Mouse (Mus musculus): ENCODE results near the gene Uqcrc1. TPM values are rescaled to one million over a fixed set of nuclear protein-coding genes. Genes with fewer than 3 reads are reported as not detected.

Gene Uqcrc1
- total RNA-seq (2014; fragmentation: Nextera tagmentation) (172 and 173 TPM in 2 replicates), total RNA-seq (2017) (186 and 188 TPM in 2 replicates), polyA plus RNA-seq (2012) (448 and 452 TPM in 2 replicates)

GRCm38 (mm10) chr9:108936418-108937364 is at the start of gene Uqcrc1:
Gene Uqcrc1, plus strand, starts transcription at chr9:108936633.
- Histone ChIP-seq H3K27me3 (ENCODE audit: insufficient read depth, low read length) (no peaks in the 10 kb centered on the region), H3K4me3 (ENCODE audit: low read depth, low read length) (peak within 1 kb of the TSS; percentile 100), H3K4me1 (ENCODE audit: insufficient read depth, low read depth, low read length) (peaks cover 32% of the 10 kb centered on the region), H3K9me3 (replicated peaks) (no peaks in the 10 kb centered on the region), H3K36me3 (replicated peaks) (peaks cover 36% of the 10 kb centered on the region)
- ATAC-seq (ENCODE audit: extremely low read depth, insufficient number of reproducible peaks, low FRiP score, poor library complexity, severe bottlenecking): peak; percentile 84
- TF ChIP-seq GATA1 (IDR thresholded peaks at IDR 0.05; ENCODE audit: borderline replicate concordance, low read length) (no peak), CTCF (IDR thresholded peaks at IDR 0.05; ENCODE audit: low read depth, low read length) (peak; percentile 72)
- peak; percentile 71 for DNase-seq (ENCODE audit: low spot score)

DNA sequence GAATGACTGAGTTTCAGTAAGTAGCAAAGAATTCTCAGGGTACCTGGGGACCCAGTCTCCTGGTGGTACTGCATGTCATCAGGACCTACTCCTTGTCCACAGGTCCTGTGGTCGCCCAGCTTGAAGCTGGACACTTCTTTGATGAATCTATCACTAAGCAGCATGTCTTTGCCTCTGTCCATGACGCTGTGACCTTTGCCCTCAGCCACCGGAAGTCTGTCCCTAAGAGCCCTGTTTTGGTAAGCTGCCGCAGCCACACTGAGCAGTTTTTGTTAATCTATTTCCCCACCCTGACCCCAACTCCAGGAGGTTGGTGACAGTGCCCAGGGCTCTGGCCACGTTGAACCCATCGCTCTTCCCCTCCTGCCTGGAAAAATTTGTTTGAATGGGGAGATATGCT is 24.1 kb upstream of the Uqcrc1 start:
- DNase-seq (ENCODE audit: low spot score) (no peak), ATAC-seq (ENCODE audit: extremely low read depth, insufficient number of reproducible peaks, low FRiP score, poor library complexity, severe bottlenecking) (no peak)
- peaks cover 14% of the 10 kb centered on the region for H3K27me3 ChIP-seq (ENCODE audit: insufficient read depth, low read length)
- H3K4me3 ChIP-seq (ENCODE audit: low read depth, low read length): no peak overlapping the region
- no peaks in the 10 kb centered on the region for H3K9me3 ChIP-seq (replicated peaks)
- TF ChIP-seq GATA2 (IDR thresholded peaks at IDR 0.05; ENCODE audit: borderline replicate concordance, low read depth, low read length): no peak
- no peak for TF ChIP-seq POLR2AphosphoS5 (IDR thresholded peaks at IDR 0.05; ENCODE audit: insufficient replicate concordance, low read depth, low read length)
- TF ChIP-seq TAL1 (conservative IDR thresholded peaks at IDR 0.05; ENCODE audit: low read depth, low read length): no peak
- TF ChIP-seq GATA1 (IDR thresholded peaks at IDR 0.05; ENCODE audit: borderline replicate concordance, low read length): no peak
- no peak for TF ChIP-seq CTCF (IDR thresholded peaks at IDR 0.05; ENCODE audit: low read depth, low read length)
- no peaks in the 10 kb centered on the region for H3K4me1 ChIP-seq (ENCODE audit: insufficient read depth, low read depth, low read length)
- no peaks in the 10 kb centered on the region for H3K36me3 ChIP-seq (replicated peaks)

GRCm38 (mm10) chr9:108913161-108913560 is 23.3 kb upstream of the Uqcrc1 start:
- no peak for ATAC-seq (ENCODE audit: extremely low read depth, insufficient number of reproducible peaks, low FRiP score, poor library complexity, severe bottlenecking)
- Histone ChIP-seq H3K36me3 (replicated peaks) (no peaks in the 10 kb centered on the region), H3K27me3 (ENCODE audit: insufficient read depth, low read length) (peaks cover 20% of the 10 kb centered on the region), H3K4me3 (ENCODE audit: low read depth, low read length) (no peak overlapping the region), H3K4me1 (ENCODE audit: insufficient read depth, low read depth, low read length) (no peaks in the 10 kb centered on the region), H3K9me3 (replicated peaks) (no peaks in the 10 kb centered on the region)
- no peak for TF ChIP-seq POLR2AphosphoS5 (IDR thresholded peaks at IDR 0.05; ENCODE audit: insufficient replicate concordance, low read depth, low read length)
- TF ChIP-seq TAL1 (conservative IDR thresholded peaks at IDR 0.05; ENCODE audit: low read depth, low read length): no peak
- no peak for TF ChIP-seq GATA1 (IDR thresholded peaks at IDR 0.05; ENCODE audit: borderline replicate concordance, low read length)
- no peak for TF ChIP-seq CTCF (IDR thresholded peaks at IDR 0.05; ENCODE audit: low read depth, low read length)
- TF ChIP-seq GATA2 (IDR thresholded peaks at IDR 0.05; ENCODE audit: borderline replicate concordance, low read depth, low read length): no peak
- DNase-seq (ENCODE audit: low spot score): no peak

GRCm38 (mm10) chr9:108913621-108914020 is 22.8 kb upstream of the Uqcrc1 start:
- H3K27me3 ChIP-seq (ENCODE audit: insufficient read depth, low read length): peaks cover 20% of the 10 kb centered on the region
- TF ChIP-seq POLR2AphosphoS5 (IDR thresholded peaks at IDR 0.05; ENCODE audit: insufficient replicate concordance, low read depth, low read length) (no peak), GATA2 (IDR thresholded peaks at IDR 0.05; ENCODE audit: borderline replicate concordance, low read depth, low read length) (no peak), TAL1 (conservative IDR thresholded peaks at IDR 0.05; ENCODE audit: low read depth, low read length) (no peak), CTCF (IDR thresholded peaks at IDR 0.05; ENCODE audit: low read depth, low read length) (no peak), GATA1 (IDR thresholded peaks at IDR 0.05; ENCODE audit: borderline replicate concordance, low read length) (no peak)
- ATAC-seq (ENCODE audit: extremely low read depth, insufficient number of reproducible peaks, low FRiP score, poor library complexity, severe bottlenecking) (no peak), DNase-seq (ENCODE audit: low spot score) (no peak)
- no peaks in the 10 kb centered on the region for H3K36me3 ChIP-seq (replicated peaks)
- no peaks in the 10 kb centered on the region for H3K4me1 ChIP-seq (ENCODE audit: insufficient read depth, low read depth, low read length)
- no peak overlapping the region for H3K4me3 ChIP-seq (ENCODE audit: low read depth, low read length)
- no peaks in the 10 kb centered on the region for H3K9me3 ChIP-seq (replicated peaks)

DNA sequence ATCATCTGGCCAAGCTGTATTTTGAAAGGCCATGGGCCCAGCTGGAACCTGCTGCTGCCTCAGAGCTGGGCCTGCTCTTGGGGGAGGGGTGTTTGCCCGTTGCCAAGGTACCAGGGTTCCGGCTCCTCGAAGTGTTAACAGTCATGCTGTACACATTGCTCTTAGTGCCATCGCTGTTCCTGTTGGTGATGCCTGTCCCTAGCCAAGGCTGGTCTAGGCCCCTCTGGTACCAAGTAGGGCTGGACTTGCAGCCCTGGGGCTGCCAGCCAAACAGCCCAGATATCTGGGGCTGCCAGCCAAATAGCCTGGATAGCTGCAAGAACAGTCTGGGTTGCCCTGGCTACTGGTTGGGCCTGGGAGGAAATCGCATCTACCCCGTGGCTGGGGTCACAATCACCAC is 21.9 kb upstream of the Uqcrc1 start, which contains the start of gene Tmem89:
Gene Tmem89 (plus strand): TSS at position 129 of the 400 bp plus-strand sequence.
- peaks cover 20% of the 10 kb centered on the region for H3K27me3 ChIP-seq (ENCODE audit: insufficient read depth, low read length)
- H3K4me1 ChIP-seq (ENCODE audit: insufficient read depth, low read depth, low read length): no peaks in the 10 kb centered on the region
- no peak for DNase-seq (ENCODE audit: low spot score)
- ATAC-seq (ENCODE audit: extremely low read depth, insufficient number of reproducible peaks, low FRiP score, poor library complexity, severe bottlenecking): no peak
- H3K4me3 ChIP-seq (ENCODE audit: low read depth, low read length): no peak within 1 kb of the TSS
- H3K36me3 ChIP-seq (replicated peaks): no peaks in the 10 kb centered on the region
- TF ChIP-seq TAL1 (conservative IDR thresholded peaks at IDR 0.05; ENCODE audit: low read depth, low read length) (no peak), GATA1 (IDR thresholded peaks at IDR 0.05; ENCODE audit: borderline replicate concordance, low read length) (no peak), POLR2AphosphoS5 (IDR thresholded peaks at IDR 0.05; ENCODE audit: insufficient replicate concordance, low read depth, low read length) (no peak), CTCF (IDR thresholded peaks at IDR 0.05; ENCODE audit: low read depth, low read length) (no peak), GATA2 (IDR thresholded peaks at IDR 0.05; ENCODE audit: borderline replicate concordance, low read depth, low read length) (no peak)
- no peaks in the 10 kb centered on the region for H3K9me3 ChIP-seq (replicated peaks)

DNA sequence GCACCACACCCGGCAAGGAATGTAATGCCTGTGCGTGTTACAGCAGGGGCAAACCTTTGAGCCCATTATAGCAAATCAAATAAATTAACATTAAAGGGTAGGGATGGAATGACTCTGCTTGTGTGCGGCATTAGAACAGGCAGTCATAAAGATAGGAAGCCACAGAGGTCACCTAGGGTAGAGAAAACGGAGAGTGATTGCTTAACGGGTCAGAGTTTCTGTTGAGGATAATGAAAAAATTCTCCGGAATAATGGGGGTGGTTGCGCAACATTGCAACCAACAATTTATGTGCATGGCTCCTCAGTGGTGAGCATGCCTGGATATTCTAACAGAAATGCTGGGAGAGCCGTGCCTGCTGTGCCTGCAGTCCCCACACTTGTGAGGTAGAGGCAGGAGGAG is 10.5 kb upstream of the Uqcrc1 start:
- Histone ChIP-seq H3K27me3 (ENCODE audit: insufficient read depth, low read length) (peaks cover 31% of the 10 kb centered on the region), H3K9me3 (replicated peaks) (no peaks in the 10 kb centered on the region), H3K4me3 (ENCODE audit: low read depth, low read length) (no peak overlapping the region), H3K36me3 (replicated peaks) (no peaks in the 10 kb centered on the region), H3K4me1 (ENCODE audit: insufficient read depth, low read depth, low read length) (no peaks in the 10 kb centered on the region)
- no peak for TF ChIP-seq GATA1 (IDR thresholded peaks at IDR 0.05; ENCODE audit: borderline replicate concordance, low read length)
- TF ChIP-seq TAL1 (conservative IDR thresholded peaks at IDR 0.05; ENCODE audit: low read depth, low read length): no peak
- no peak for TF ChIP-seq GATA2 (IDR thresholded peaks at IDR 0.05; ENCODE audit: borderline replicate concordance, low read depth, low read length)
- TF ChIP-seq CTCF (IDR thresholded peaks at IDR 0.05; ENCODE audit: low read depth, low read length): no peak
- no peak for TF ChIP-seq POLR2AphosphoS5 (IDR thresholded peaks at IDR 0.05; ENCODE audit: insufficient replicate concordance, low read depth, low read length)
- ATAC-seq (ENCODE audit: extremely low read depth, insufficient number of reproducible peaks, low FRiP score, poor library complexity, severe bottlenecking) (no peak), DNase-seq (ENCODE audit: low spot score) (no peak)

All from G1E (cell line).